Mouse (Mus musculus): ENCODE measurements around the gene Slc17a2. TPM values are rescaled to one million over a fixed set of nuclear protein-coding genes. Genes with fewer than 3 reads are reported as not detected.
A peak's percentile ranks its signal among the peaks of the same experiment; 100 is the strongest.
"Not testable (repeated sequence)": the region's sequence is repeated elsewhere in the genome, so short reads cannot be mapped to it uniquely, and the experiment has no call there.

Slc17a2 gene
- total and polyA plus RNA-seq, 2 experiments from 2014 or later: 0.11 TPM; not detected in 1

DNA sequence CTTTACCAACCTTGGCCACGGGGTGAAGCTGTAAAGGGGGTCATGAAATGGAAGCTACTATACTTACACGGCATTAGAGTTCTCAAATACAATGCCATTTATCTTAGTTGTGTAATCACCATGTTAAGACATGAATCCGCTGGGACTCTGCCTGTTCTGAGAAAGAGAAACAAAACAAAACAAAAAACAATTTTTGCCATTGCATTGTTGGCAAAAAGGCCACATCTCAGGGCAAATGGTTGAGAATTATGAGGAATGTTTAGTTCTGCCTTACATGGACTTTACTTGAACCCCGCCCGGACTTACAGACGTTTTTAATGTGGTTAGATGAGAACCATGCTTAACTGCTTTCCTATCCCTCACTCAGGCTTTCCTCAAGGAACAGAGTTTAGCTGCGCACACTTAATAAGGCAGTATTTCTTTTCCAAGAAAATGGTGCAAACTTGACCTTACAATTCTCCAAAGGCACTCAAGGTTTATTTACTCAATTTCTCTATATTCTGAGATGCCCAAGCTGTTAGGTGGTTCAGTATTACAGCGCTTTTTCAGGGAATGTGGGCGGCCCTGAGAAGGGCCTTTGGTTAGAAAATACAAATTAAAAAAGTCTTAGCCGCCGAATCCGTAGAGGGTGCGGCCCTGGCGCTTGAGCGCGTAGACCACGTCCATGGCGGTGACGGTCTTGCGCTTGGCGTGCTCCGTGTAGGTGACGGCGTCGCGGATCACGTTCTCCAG lies 46.4 kb upstream of the Slc17a2 start:
- Histone ChIP-seq H3K4me2 (ENCODE audit: low read depth, low read length, poor library complexity, severe bottlenecking) (peak overlapping the region; percentile 82), H3K4me1 (ENCODE audit: insufficient read depth, low read length) (peaks cover 8% of the 10 kb centered on the region; the same call in 1 of the 2 replicates), H3K4me3 (ENCODE audit: low read depth, low read length) (peak overlapping the region; percentile 58), H3K9ac (replicated peaks; ENCODE audit: low read length, poor library complexity, severe bottlenecking) (peak overlapping the region; percentile 52; the same call in 1 of the 2 replicates), H3K27ac (ENCODE audit: low read depth, low read length) (peak overlapping the region; percentile 75), H3K36me3 (ENCODE audit: insufficient read depth, low read length) (no peaks in the 10 kb centered on the region), H3K27me3 (ENCODE audit: insufficient read depth, low read length) (no peaks in the 10 kb centered on the region), H3K9me3 (ENCODE audit: low read length) (no peaks in the 10 kb centered on the region)
- WGBS: 2% methylated on average over 20 of the region's 27 CpGs
- DNase-seq (ENCODE audit: low spot score) (peak; percentile 53), ATAC-seq (ENCODE audit: low FRiP score) (peak; percentile 52)
- TF ChIP-seq CTCF (IDR thresholded peaks at IDR 0.05): peak; percentile 54

DNA sequence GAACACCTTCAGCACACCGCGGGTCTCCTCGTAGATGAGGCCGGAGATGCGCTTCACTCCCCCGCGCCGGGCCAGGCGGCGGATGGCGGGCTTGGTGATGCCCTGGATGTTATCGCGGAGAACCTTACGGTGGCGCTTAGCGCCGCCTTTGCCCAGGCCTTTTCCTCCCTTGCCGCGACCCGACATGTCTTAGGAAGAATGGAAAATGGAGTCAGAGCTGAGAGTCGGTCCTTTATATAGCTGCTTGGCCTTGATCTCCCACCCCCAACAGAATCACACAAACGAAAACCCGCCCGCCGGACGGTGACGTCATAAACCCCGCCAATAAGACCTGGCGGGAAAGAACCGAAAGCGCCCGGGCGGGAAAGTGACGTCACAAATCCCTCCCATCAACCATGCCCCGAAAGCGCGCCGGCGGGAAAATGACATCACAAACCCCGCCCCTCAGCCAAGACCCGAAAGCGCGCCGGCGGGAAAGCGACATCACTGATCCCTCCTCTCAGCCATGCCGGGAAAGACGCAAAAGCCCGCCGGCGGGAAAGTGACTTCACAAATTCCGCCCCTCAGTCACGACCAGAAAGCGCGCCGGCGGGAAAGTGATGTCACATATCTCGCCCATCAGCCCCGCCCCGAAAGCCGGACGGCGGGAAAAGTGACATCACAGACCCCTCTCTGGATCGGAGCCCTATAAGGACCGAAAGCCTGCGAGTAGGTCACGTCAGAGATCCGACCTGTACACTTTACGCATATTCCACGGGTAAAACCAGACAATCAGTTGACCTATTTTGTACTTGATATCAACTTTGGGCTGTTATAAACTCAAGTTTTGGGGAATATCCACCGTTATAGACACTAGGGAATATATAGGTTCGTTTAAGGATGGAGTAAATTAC lies 45.6 kb upstream of the Slc17a2 start, which contains the start of gene Hist1h4a:
TSS of gene Hist1h4a (minus strand) at position 259 of the 893 bp plus-strand sequence.
- Histone ChIP-seq H3K4me1 (ENCODE audit: insufficient read depth, low read length) (peaks cover 8% of the 10 kb centered on the region; the same call in 1 of the 2 replicates), H3K27ac (ENCODE audit: low read depth, low read length) (peak within 1 kb of the TSS; percentile 75), H3K9me3 (ENCODE audit: low read length) (no peaks in the 10 kb centered on the region), H3K4me3 (ENCODE audit: low read depth, low read length) (peak within 1 kb of the TSS; percentile 58), H3K4me2 (ENCODE audit: low read depth, low read length, poor library complexity, severe bottlenecking) (peak within 1 kb of the TSS; percentile 82), H3K27me3 (ENCODE audit: insufficient read depth, low read length) (no peaks in the 10 kb centered on the region), H3K9ac (replicated peaks; ENCODE audit: low read length, poor library complexity, severe bottlenecking) (peak within 1 kb of the TSS; percentile 52; the same call in 1 of the 2 replicates), H3K36me3 (ENCODE audit: insufficient read depth, low read length) (no peaks in the 10 kb centered on the region)
- peak; percentile 99 for DNase-seq (ENCODE audit: low spot score)
- WGBS: under 1% methylated on average over 61 of the region's 72 CpGs
- TF ChIP-seq CTCF (IDR thresholded peaks at IDR 0.05): peak; percentile 18
- ATAC-seq (ENCODE audit: low FRiP score): peak; percentile 84

DNA sequence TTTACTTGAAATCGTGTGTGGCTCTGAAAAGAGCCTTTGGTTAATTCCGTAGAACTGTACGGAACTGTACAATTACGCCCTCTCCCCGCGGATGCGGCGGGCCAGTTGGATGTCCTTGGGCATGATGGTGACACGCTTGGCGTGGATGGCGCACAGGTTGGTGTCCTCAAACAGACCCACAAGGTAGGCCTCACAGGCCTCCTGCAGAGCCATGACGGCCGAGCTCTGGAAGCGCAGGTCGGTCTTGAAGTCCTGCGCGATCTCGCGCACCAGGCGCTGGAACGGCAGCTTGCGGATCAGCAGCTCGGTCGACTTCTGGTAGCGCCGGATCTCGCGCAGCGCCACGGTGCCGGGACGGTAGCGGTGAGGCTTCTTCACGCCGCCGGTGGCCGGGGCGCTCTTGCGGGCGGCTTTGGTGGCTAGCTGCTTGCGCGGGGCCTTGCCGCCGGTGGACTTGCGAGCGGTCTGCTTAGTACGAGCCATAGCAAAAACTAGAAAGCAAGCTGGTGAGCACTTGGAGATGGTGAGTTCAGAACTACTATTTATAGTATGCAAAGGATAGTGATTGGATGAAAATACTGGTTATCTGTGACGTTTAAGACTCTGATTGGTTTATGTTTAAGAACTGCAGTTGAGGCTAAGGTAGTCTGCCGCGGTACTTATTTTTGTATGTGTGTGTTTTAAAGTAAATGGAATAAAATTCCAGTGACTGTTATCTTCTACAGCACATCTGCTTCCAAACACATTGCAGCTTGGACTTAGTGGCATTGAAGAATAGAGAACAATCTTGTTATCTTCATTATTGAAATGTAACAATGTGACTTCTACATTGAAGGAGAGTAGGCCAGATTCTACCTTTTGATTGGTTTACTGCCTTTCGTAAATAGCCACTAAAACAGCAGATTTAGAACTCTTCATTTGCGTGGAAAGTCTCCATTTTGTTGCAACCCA lies 44.6 kb upstream of the Slc17a2 start, which contains the start of gene Hist1h3a:
TSS of gene Hist1h3a (minus strand) at position 516 of the 951 bp plus-strand sequence.
- Histone ChIP-seq H3K4me2 (ENCODE audit: low read depth, low read length, poor library complexity, severe bottlenecking) (peak within 1 kb of the TSS; percentile 82), H3K27ac (ENCODE audit: low read depth, low read length) (peak within 1 kb of the TSS; percentile 75), H3K4me3 (ENCODE audit: low read depth, low read length) (peak within 1 kb of the TSS; percentile 58), H3K9ac (replicated peaks; ENCODE audit: low read length, poor library complexity, severe bottlenecking) (peak within 1 kb of the TSS; percentile 25; the same call in 1 of the 2 replicates)
- WGBS: under 1% methylated on average over 25 of the region's 52 CpGs
- ATAC-seq (ENCODE audit: low FRiP score) (peak; percentile 70), DNase-seq (ENCODE audit: low spot score) (peak; percentile 93)
- not testable (repeated sequence) for H3K36me3 ChIP-seq (ENCODE audit: insufficient read depth, low read length); H3K4me1 ChIP-seq (ENCODE audit: insufficient read depth, low read length); H3K27me3 ChIP-seq (ENCODE audit: insufficient read depth, low read length); H3K9me3 ChIP-seq (ENCODE audit: low read length)

DNA sequence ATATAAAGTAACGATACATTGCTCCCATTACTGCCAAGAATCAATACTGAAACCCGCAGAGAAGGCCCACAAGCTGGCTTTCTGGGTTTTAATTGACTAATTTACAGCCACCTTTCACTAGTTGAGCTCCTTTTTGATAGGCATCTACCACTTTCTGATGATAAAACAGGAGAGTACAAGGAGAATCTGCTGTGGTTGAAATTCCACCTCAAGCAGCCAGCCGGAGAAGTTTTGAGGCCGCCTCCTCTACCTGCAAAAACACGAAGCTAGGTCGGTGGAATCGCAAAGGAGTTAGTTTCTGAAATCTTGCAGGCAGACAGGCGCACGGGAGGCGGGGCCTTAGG lies 43.6 kb upstream of the Slc17a2 start:
- TF ChIP-seq CTCF (IDR thresholded peaks at IDR 0.05): no peak
- Histone ChIP-seq H3K4me3 (ENCODE audit: low read depth, low read length) (peak overlapping the region; percentile 58), H3K27me3 (ENCODE audit: insufficient read depth, low read length) (no peaks in the 10 kb centered on the region), H3K9me3 (ENCODE audit: low read length) (no peaks in the 10 kb centered on the region), H3K36me3 (ENCODE audit: insufficient read depth, low read length) (no peaks in the 10 kb centered on the region), H3K27ac (ENCODE audit: low read depth, low read length) (peak overlapping the region; percentile 67), H3K4me2 (ENCODE audit: low read depth, low read length, poor library complexity, severe bottlenecking) (peak overlapping the region; percentile 82), H3K4me1 (ENCODE audit: insufficient read depth, low read length) (0 out of 2 replicates have a peak, but pooled peaks cover 4% of the 10 kb centered on the region), H3K9ac (replicated peaks; ENCODE audit: low read length, poor library complexity, severe bottlenecking) (peak overlapping the region; percentile 25; the same call in 1 of the 2 replicates)
- 1% methylated on average over 10 of the region's 10 CpGs for WGBS
- no peak for ATAC-seq (ENCODE audit: low FRiP score)
- DNase-seq (ENCODE audit: low spot score): no peak
